Mouse (Mus musculus): ENCODE results near the gene Gal3st2c.
"Not testable (repeated sequence)": the region's sequence is repeated elsewhere in the genome, so short reads cannot be mapped to it uniquely, and the experiment has no call there.

Gene Gal3st2c

GRCm38 (mm10) chr1:94051104-94051503, 60.8 kb downstream of the Gal3st2c start:
- no peak for DNase-seq

GRCm38 (mm10) chr1:94052373-94052772, 62.1 kb downstream of the Gal3st2c start, which contains the start of gene Pdcd1:
TSS of gene Pdcd1 (minus strand) at chr1:94052553.
- no peak for DNase-seq

GRCm38 (mm10) chr1:94053530-94054216, 63.4 kb downstream of the Gal3st2c start:
- no peak for DNase-seq

- no peak for DNase-seq
Measured at GRCm38 (mm10) chr1:94054481-94054880, 64.2 kb downstream of the Gal3st2c start.

- no peak for DNase-seq
Measured at GRCm38 (mm10) chr1:94055966-94056365, 65.7 kb downstream of the Gal3st2c start.

GRCm38 (mm10) chr1:94057401-94057800, 67.1 kb downstream of the Gal3st2c start:
- DNase-seq, result no peak

- not testable (repeated sequence) for DNase-seq
Measured at GRCm38 (mm10) chr1:94058281-94058680, 68.0 kb downstream of the Gal3st2c start.

Measured in kidney, adult 8-10 months (tissue).